ENCODE assay signal across 16 mouse cellular contexts in the genomic region with DNA sequence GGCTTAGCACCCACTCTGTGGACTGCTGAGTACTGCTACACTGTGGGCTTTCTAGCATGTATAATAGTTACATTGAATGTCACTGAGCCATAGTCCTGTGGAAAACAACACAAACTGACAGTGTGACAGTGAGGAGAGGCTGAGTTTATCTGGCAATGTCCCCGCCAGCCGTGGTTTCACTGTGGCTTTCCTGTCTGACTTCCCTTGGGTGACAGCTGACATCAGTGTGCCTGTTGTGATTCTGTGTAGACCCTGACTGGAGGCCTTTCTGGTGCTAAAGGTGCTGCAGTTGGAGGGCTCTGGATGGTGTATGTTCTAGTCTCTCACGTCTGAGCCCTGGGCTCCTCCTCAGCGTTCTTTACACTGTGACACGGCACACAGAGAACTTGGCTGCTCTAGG. TPM values are rescaled to one million over a fixed set of nuclear protein-coding genes. Genes with fewer than 3 reads are reported as not detected.
A peak's percentile ranks its signal among the peaks of the same experiment; 100 is the strongest.
DNase-seq lines count a peak whose midpoint lies in the region; ATAC-seq lines count a peak whose summit lies in the region.
"Had no signal": no experiment of that assay in that cellular context is flagged by ENCODE, and none has a peak within 500 bp of the region (broad histone marks: within the 10 kb centered on the region; RNA-seq: fewer than 3 reads in every experiment).

No protein-coding gene starts in this region.

- ATAC-seq in CD4-positive, CD25-positive, alpha-beta regulatory T cell, adult 4 months, result no peak
- ATAC-seq in megakaryocyte progenitor cell, adult 5-6 weeks (replicated peaks; ENCODE audit: poor library complexity), result peak; percentile 35
- ATAC-seq: activated CD4-positive, CD25-positive, alpha-beta regulatory T cell, adult 4 months; forebrain, embryonic 14.5 days; hindbrain, embryonic 16.5 days had no signal

- DNase-seq in CD4-positive, CD25-positive, alpha-beta regulatory T cell, adult 2 months (ENCODE audit: low read depth, low spot score), result peak; percentile 8
- DNase-seq in 416B (ENCODE audit: low read depth), result peak; percentile 76
- DNase-seq in c-Kit-positive CD71-negative TER-119-negative erythroid progenitor cells, embryonic 14.5 days (ENCODE audit: low read depth), result peak; percentile 14
- DNase-seq in adrenal gland, adult (ENCODE audit: inconsistent age in 2 of 2, low spot score in 1 of 2), result no peak
- DNase-seq in retina, embryonic 14.5 days (ENCODE audit: low spot score), result no peak
- DNase-seq: adrenal gland, adult 8-10 months; cerebellum, adult 2 months; cerebellum, postnatal 10 days; embryo, embryonic 11 days; gastrocnemius, postnatal 36 days; heart, postnatal 36 days had no signal

RNA-seq across cellular contexts. Expression of gene Med10, which starts 11.7 kb away (rescaled TPM):
- polyA plus RNA-seq in CD4-positive, CD25-positive, alpha-beta regulatory T cell, adult 4 months (2017; shearing (Covaris generic)), result 100 to 1,000 TPM; 160 to 164 TPM
- 37.5 and 42.5 TPM in 2 replicates for total RNA-seq in megakaryocyte progenitor cell, adult 5-6 weeks (2015)
- 44.8 and 45.5 TPM in 2 replicates for total RNA-seq in megakaryocyte progenitor cell, adult 5-6 weeks (2017)

Comparison
In these comparisons a context has a peak if more than half of its experiments do, and no peak if none do; other contexts are left out.
1. DNase-seq: peak in CD4-positive, CD25-positive, alpha-beta regulatory T cell, adult 2 months (single experiment), 416B (single experiment) and c-Kit-positive CD71-negative TER-119-negative erythroid progenitor cells, embryonic 14.5 days (single experiment); none in adrenal gland, adult (0 of 2) and retina, embryonic 14.5 days (single experiment).